Mouse (Mus musculus): ENCODE data around the gene Sept9. TPM values are rescaled to one million over a fixed set of nuclear protein-coding genes. Genes with fewer than 3 reads are reported as not detected.

Sept9 gene
- polyA plus RNA-seq (2015; fragmentation: Nextera tagmentation; extraction: Ambion mirVana): 106 and 112 TPM in 2 replicates

- no peak for ATAC-seq (replicated peaks)
These were observed at the start of gene Sept9 for GRCm38 (mm10) chr11:117199282-117200175. Gene Sept9, plus strand, starts transcription at chr11:117199661.

GRCm38 (mm10) chr11:117150467-117150966, 48.9 kb upstream of the Sept9 start:
- Histone ChIP-seq H3K27me3 (replicated peaks) (no peaks in the 10 kb centered on the region), H3K9me3 (no peaks in the 10 kb centered on the region), H3K4me1 (no peaks in the 10 kb centered on the region), H3K27ac (no peak overlapping the region), H3K4me2 (no peak overlapping the region), H3K9ac (no peak overlapping the region), H3K36me3 (replicated peaks) (peaks cover 64% of the 10 kb centered on the region), H3K4me3 (no peak overlapping the region)
- ATAC-seq (replicated peaks): no peak
- 62% methylated on average over 9 of the region's 9 CpGs for WGBS

More at GRCm38 (mm10) chr11:117199282-117200175, at the start of gene Sept9:
- H3K4me3 ChIP-seq: peak within 1 kb of the TSS; percentile 31
- peak within 1 kb of the TSS; percentile 9 for H3K9ac ChIP-seq
- no peaks in the 10 kb centered on the region for H3K36me3 ChIP-seq (replicated peaks)
- H3K27ac ChIP-seq: no peak within 1 kb of the TSS
- H3K4me1 ChIP-seq: peaks cover 10% of the 10 kb centered on the region
- H3K4me2 ChIP-seq: peak within 1 kb of the TSS; percentile 55
- peaks cover 33% of the 10 kb centered on the region for H3K27me3 ChIP-seq (replicated peaks)
- no peaks in the 10 kb centered on the region for H3K9me3 ChIP-seq
- 2% methylated on average over 70 of the region's 70 CpGs for WGBS

GRCm38 (mm10) chr11:117151461-117151860, 48.0 kb upstream of the Sept9 start:
- no peak for ATAC-seq (replicated peaks)
- 93% methylated on average over 7 of the region's 7 CpGs for WGBS
- peaks cover 67% of the 10 kb centered on the region for H3K36me3 ChIP-seq (replicated peaks)

GRCm38 (mm10) chr11:117152541-117152940, 46.9 kb upstream of the Sept9 start:
- H3K27ac ChIP-seq: no peak overlapping the region
- H3K36me3 ChIP-seq (replicated peaks): peaks cover 65% of the 10 kb centered on the region
- H3K4me1 ChIP-seq: no peaks in the 10 kb centered on the region
- no peaks in the 10 kb centered on the region for H3K27me3 ChIP-seq (replicated peaks)
- H3K9me3 ChIP-seq: no peaks in the 10 kb centered on the region
- WGBS: 92% methylated on average over 6 of the region's 6 CpGs
- H3K9ac ChIP-seq: no peak overlapping the region
- no peak overlapping the region for H3K4me3 ChIP-seq
- no peak for ATAC-seq (replicated peaks)
- H3K4me2 ChIP-seq: no peak overlapping the region

More at GRCm38 (mm10) chr11:117151461-117151860, 48.0 kb upstream of the Sept9 start:
- Histone ChIP-seq H3K9ac (no peak overlapping the region), H3K4me2 (no peak overlapping the region), H3K27me3 (replicated peaks) (no peaks in the 10 kb centered on the region), H3K9me3 (no peaks in the 10 kb centered on the region), H3K27ac (no peak overlapping the region), H3K4me3 (no peak overlapping the region), H3K4me1 (no peaks in the 10 kb centered on the region)

- Histone ChIP-seq H3K4me1 (0 out of 2 replicates have a peak, but pooled peaks cover 2% of the 10 kb centered on the region), H3K9ac (no peak overlapping the region), H3K36me3 (replicated peaks) (peaks cover 60% of the 10 kb centered on the region), H3K27ac (no peak overlapping the region), H3K4me3 (no peak overlapping the region), H3K9me3 (no peaks in the 10 kb centered on the region), H3K4me2 (no peak overlapping the region), H3K27me3 (replicated peaks) (no peaks in the 10 kb centered on the region)
- ATAC-seq (replicated peaks): no peak
- WGBS: 71% methylated on average over 9 of the region's 9 CpGs
These were observed 45.9 kb upstream of the Sept9 start for GRCm38 (mm10) chr11:117153553-117153952.

GRCm38 (mm10) chr11:117154088-117154815, 45.2 kb upstream of the Sept9 start:
- H3K4me1 ChIP-seq: 0 out of 2 replicates have a peak, but pooled peaks cover 4% of the 10 kb centered on the region
- H3K27me3 ChIP-seq (replicated peaks): no peaks in the 10 kb centered on the region
- ATAC-seq (replicated peaks): no peak
- H3K4me2 ChIP-seq: no peak overlapping the region
- no peak overlapping the region for H3K9ac ChIP-seq
- H3K27ac ChIP-seq: no peak overlapping the region
- H3K9me3 ChIP-seq: no peaks in the 10 kb centered on the region
- H3K4me3 ChIP-seq: no peak overlapping the region
- 65% methylated on average over 7 of the region's 7 CpGs for WGBS
- peaks cover 53% of the 10 kb centered on the region for H3K36me3 ChIP-seq (replicated peaks)

- peaks cover 36% of the 10 kb centered on the region for H3K36me3 ChIP-seq (replicated peaks)
- WGBS: 24% methylated on average over 13 of the region's 15 CpGs
- H3K4me1 ChIP-seq: 0 out of 2 replicates have a peak, but pooled peaks cover 4% of the 10 kb centered on the region
- H3K9me3 ChIP-seq: no peaks in the 10 kb centered on the region
- no peak overlapping the region for H3K9ac ChIP-seq
- H3K27me3 ChIP-seq (replicated peaks): no peaks in the 10 kb centered on the region
- H3K4me2 ChIP-seq: no peak overlapping the region
- H3K4me3 ChIP-seq: no peak overlapping the region
- ATAC-seq (replicated peaks): no peak
- no peak overlapping the region for H3K27ac ChIP-seq
These were observed 42.7 kb upstream of the Sept9 start for GRCm38 (mm10) chr11:117156725-117157124.

GRCm38 (mm10) chr11:117158343-117158742, 41.1 kb upstream of the Sept9 start:
- no peaks in the 10 kb centered on the region for H3K9me3 ChIP-seq
- H3K27ac ChIP-seq: no peak overlapping the region
- H3K36me3 ChIP-seq (replicated peaks): peaks cover 31% of the 10 kb centered on the region
- H3K9ac ChIP-seq: no peak overlapping the region
- no peak overlapping the region for H3K4me2 ChIP-seq
- 75% methylated on average over 11 of the region's 11 CpGs for WGBS
- ATAC-seq (replicated peaks): no peak
- no peak overlapping the region for H3K4me3 ChIP-seq
- no peaks in the 10 kb centered on the region for H3K27me3 ChIP-seq (replicated peaks)
- 0 out of 2 replicates have a peak, but pooled peaks cover 4% of the 10 kb centered on the region for H3K4me1 ChIP-seq

- WGBS: 91% methylated on average over 13 of the region's 13 CpGs
- H3K9me3 ChIP-seq: no peaks in the 10 kb centered on the region
- no peak overlapping the region for H3K9ac ChIP-seq
- no peak overlapping the region for H3K4me2 ChIP-seq
- no peak overlapping the region for H3K4me3 ChIP-seq
- peaks cover 27% of the 10 kb centered on the region; the same call in 1 of the 2 replicates for H3K36me3 ChIP-seq (replicated peaks)
- no peak for ATAC-seq (replicated peaks)
- H3K4me1 ChIP-seq: 0 out of 2 replicates have a peak, but pooled peaks cover 4% of the 10 kb centered on the region
- no peak overlapping the region for H3K27ac ChIP-seq
- no peaks in the 10 kb centered on the region for H3K27me3 ChIP-seq (replicated peaks)
These were observed 40.1 kb upstream of the Sept9 start for GRCm38 (mm10) chr11:117159257-117159945.

GRCm38 (mm10) chr11:117159946-117160307, 39.5 kb upstream of the Sept9 start:
- H3K4me2 ChIP-seq: no peak overlapping the region
- H3K36me3 ChIP-seq (replicated peaks): peaks cover 26% of the 10 kb centered on the region; the same call in 1 of the 2 replicates
- 88% methylated on average over 5 of the region's 5 CpGs for WGBS

GRCm38 (mm10) chr11:117160791-117161190, 38.7 kb upstream of the Sept9 start:
- no peak overlapping the region for H3K9ac ChIP-seq
- H3K36me3 ChIP-seq (replicated peaks): peaks cover 20% of the 10 kb centered on the region; the same call in 1 of the 2 replicates
- no peaks in the 10 kb centered on the region for H3K9me3 ChIP-seq
- 95% methylated on average over 12 of the region's 12 CpGs for WGBS
- no peak for ATAC-seq (replicated peaks)
- H3K4me2 ChIP-seq: no peak overlapping the region
- H3K4me3 ChIP-seq: no peak overlapping the region
- no peak overlapping the region for H3K27ac ChIP-seq
- no peaks in the 10 kb centered on the region for H3K27me3 ChIP-seq (replicated peaks)
- 0 out of 2 replicates have a peak, but pooled peaks cover 4% of the 10 kb centered on the region for H3K4me1 ChIP-seq

More at GRCm38 (mm10) chr11:117159946-117160307, 39.5 kb upstream of the Sept9 start:
- Histone ChIP-seq H3K27ac (no peak overlapping the region), H3K4me1 (0 out of 2 replicates have a peak, but pooled peaks cover 4% of the 10 kb centered on the region), H3K4me3 (no peak overlapping the region), H3K9ac (no peak overlapping the region), H3K9me3 (no peaks in the 10 kb centered on the region), H3K27me3 (replicated peaks) (no peaks in the 10 kb centered on the region)
- no peak for ATAC-seq (replicated peaks)

Data from midbrain, embryonic 15.5 days (tissue).